Mouse (Mus musculus): Measurements from ENCODE around the gene Focad.

GRCm38 (mm10) chr4:88302291-88302690 is 207.9 kb downstream of the Focad start:
- TF ChIP-seq CTCF (IDR thresholded peaks at IDR 0.05; ENCODE audit: borderline replicate concordance, insufficient read depth, low read depth, low read length), result 0 out of 2 replicates have a peak, but pooled peaks have one; percentile 12
- TF ChIP-seq POLR2A (IDR thresholded peaks at IDR 0.05; ENCODE audit: borderline replicate concordance, insufficient read depth, low read length), result no peak

All from cerebellum, adult 2 months (tissue).